Mouse (Mus musculus): Measurements from ENCODE around the gene Brsk1.

Gene Brsk1

DNA sequence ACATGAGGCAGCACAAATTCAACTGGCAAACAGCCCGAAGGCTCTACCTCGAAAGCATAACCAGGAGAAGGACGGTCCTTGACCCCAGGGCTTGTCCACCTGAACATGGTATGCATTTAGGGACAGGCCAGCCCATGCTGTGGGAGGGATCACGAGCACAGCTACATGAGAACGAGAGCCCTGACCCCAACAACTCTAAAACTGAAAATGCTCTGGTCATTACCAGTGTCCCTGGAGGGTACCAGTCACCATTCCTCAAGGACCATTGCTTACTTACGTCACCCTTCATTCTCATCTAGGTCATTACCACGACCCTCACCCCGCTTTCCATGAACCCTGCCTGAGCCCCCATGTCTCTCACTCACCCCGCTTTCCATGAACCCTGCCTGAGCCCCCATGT lies 21.2 kb upstream of the Brsk1 start:
- no peak for DNase-seq (ENCODE audit: low spot score)

DNA sequence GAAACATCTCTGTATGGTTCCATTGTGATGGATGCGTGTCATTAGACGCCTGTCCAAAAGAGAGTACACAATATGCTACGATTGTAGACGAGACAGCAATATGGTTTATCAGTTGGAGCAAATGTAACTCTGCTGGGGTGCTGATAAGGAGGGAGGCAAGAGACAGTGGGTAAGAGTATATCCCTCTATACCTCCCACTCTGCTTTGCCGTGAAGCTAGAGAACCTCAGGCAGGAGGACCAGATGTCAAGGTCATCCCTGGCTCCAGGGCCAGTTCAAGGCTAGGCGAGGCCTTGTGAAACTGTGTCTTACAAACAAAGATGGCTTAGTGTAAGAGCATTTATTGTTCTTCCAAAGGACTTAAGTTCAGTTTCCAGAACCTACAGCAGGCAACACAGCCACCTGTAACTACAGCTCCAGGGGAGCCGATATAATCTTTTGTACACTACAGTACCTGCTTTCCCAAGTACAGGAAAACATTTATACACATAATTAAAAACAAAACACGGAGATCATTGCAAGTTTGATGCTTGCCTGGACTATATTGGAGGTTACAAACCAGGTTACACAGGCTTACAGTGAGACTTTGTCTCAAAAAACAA lies 19.6 kb upstream of the Brsk1 start:
- DNase-seq (ENCODE audit: low spot score) = no peak

DNA sequence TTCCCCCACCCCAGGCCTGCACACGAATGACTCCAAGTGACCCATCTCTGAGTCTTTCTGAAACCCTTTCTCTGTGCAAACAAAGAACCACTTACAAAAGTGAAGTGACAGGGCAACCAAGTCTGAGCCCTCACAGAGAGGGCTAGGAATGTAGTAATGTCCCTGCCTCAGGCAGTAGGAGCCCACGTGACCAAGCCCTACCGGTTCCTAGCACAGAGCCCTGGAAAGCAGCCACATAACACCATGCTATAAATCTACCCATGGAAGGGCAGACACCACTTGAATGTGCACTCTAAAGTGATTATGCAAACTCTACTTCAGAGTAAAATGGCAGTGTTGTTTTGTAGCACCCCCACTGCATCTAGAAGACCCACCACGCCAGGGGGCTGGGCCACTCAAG lies 18.4 kb upstream of the Brsk1 start:
- DNase-seq (ENCODE audit: low spot score) = no peak

DNA sequence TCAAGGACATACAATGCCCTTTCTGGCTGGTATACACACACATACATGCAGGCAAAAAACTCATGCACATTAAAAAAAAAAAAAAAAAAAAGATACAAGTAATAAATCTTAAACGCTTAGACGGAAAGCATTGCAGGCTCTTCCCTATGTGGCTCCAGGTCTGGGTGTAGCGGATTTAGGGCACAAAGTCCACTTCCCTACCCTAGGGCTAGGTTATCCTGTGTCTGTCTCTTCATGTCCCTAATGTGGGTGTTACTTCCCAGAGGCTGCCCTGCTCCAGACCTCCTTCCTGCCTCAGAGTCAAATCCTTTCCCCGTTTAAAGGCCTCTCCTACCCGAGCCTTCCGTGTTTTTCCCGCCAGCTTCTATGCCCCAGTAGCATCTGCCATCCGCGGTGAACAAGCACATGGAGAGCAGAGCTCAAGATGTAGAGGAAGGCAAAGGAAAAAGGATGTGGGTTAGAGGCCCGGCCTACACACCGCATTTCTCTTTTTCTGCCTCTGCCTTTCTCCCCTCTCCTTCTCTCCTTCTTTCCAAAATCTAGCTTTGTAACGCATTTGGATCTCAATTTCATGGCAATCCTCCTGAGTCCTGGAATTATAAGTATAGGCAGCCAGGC lies 16.2 kb upstream of the Brsk1 start:
- no peak for DNase-seq (ENCODE audit: low spot score)

DNA sequence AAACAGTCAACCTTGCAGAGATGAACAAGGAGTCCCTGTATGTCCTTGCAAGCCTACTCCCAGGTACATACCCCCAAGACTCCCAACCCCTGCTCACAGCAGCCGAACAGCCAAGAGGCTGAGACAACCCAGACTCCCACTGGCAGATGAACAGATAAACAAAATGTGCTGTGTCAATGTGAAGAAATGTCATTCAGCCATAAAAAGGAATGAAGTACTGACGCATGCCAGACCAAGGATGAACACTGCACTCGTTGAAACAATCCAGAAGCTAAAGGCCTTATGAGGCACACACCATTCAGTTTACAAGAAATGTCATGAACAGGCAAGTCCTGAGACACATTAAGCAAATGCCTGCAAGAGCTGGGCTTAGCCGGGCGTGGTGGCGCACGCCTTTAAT lies 15.2 kb upstream of the Brsk1 start:
- no peak for DNase-seq (ENCODE audit: low spot score)

DNA sequence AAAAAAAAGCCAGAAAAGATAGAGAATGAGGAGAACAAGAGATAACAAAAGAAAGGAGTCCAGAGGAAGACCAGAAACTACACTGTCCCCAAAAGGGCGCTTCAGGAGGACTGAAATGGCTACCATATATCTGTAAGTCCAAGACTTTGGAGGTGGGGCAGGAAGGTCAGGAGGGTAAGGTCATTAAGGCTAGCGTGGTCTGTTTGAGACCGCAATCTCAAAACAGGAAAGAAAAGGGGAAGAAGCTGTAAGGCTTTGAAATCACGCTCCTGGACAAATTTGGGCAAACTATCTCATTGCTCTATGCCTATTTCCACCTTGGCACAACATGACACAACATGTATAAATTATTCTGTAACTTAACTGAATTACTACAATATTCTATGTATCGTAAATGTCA lies 7.1 kb upstream of the Brsk1 start:
- DNase-seq (ENCODE audit: low spot score) = no peak

DNA sequence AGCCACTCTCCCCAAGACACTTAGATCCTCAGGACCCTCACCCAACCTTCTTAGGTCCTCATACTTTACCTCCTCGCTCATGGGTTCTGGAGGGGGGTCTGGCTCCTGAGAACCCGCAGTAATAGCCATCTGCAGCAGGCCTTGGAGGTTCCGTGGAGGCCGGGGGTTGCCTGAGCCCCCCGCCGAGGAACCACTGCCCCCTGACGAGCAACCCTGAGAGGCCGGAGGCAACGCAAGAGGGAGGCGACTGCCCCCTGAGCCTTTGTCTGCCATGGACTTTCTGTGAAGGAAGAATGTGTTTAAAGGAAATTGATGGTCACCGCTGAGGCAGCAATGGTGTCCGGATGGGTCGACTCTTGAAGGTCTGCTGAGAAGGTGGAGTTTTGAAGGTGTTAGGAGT lies 6.2 kb upstream of the Brsk1 start:
- DNase-seq (ENCODE audit: low spot score) = no peak

DNA sequence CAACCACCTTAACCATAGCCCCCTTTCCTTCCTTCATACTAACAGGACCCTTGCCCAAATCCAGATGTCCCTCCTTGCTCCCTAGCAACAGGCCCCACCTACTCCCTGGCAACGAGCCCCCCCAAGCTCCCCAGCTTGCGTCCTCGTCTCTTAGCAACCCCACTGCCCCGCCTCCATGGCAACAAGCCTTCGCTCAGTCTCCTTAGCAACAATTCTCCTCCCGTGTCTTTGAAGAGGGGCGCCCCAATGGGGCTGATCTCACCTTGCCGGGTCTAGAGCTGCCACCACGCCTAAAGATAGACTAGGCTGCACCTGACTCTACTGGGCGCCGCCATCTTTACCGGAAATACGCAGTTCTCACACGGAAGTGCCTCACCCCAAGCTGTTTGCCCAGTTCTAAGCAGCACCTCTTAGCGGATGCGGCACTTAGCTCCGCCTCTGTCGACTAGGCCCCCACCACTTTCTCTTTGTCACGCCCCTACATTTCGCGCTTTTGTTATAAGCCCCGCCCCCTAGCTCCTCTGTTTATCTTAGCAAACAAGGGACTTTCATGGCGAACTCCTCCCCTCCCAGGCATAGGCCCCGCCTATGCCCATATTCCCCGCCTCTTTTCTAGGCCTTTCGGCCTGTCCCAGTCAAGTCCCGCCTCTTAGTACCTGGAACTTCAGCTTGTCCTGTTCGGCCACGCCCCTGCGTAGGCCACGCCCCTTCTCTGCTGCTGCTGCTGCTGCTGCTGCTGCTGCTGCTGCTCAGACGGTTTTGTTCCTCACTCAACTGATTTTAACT lies 5.6 kb upstream of the Brsk1 start, which contains the start of gene Hspbp1:
TSS of gene Hspbp1 (minus strand) at position 437 of the 786 bp plus-strand sequence.
- DNase-seq (ENCODE audit: low spot score) = peak; percentile 84

DNA sequence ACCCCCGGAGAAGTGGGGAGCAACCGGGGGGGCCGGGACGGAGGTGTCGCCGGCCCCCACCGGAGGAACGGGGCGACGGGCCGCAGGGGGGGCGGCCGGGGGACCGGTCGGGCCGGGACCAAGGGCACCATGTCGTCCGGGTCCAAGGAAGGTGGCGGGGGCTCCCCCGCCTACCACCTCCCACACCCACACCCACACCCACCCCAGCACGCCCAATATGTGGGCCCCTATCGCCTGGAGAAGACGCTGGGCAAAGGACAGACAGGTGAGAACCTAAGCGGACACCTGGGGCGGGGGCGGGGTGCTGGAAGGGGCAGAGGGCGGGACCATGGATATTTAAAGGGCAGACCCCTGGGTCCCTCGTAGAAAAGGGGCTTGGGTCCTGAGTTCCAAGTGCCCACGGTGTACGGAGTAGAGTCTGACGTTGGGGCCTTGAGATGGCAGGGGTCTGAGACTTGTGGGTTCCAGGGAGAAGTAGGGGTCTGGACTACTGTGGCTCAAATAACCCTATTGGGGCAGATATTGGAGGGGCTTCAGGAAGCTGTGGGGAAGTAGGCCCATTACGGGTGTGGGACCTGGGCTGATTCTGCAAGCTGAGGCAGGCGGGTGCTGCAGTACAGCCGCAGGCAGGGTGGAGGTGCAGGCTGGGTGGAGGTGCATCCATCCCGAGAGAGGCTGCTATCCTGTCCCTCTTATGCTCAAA lies 698 bp downstream of the Brsk1 start:
- no peak for DNase-seq (ENCODE audit: low spot score)

DNA sequence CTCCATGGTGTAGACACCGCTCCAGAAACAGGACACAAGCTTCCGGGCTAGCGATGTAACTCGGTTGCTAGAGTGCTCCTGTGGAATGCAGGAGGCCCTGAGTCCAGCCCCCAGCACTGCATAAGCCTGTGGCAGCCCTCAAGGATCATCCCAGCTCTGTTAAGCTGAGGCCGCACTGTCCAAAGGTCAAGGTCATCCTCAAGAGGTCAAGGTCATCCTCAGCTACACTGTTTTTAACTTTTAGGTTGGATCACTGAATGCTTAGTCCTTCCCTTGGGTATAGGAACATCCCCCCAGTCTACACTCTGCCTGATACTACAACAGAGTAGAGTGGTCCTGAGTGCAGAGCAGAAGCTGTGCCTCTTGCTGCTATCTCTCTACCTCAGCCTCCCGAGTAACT lies 2.6 kb downstream of the Brsk1 start:
- DNase-seq (ENCODE audit: low spot score) = no peak

DNA sequence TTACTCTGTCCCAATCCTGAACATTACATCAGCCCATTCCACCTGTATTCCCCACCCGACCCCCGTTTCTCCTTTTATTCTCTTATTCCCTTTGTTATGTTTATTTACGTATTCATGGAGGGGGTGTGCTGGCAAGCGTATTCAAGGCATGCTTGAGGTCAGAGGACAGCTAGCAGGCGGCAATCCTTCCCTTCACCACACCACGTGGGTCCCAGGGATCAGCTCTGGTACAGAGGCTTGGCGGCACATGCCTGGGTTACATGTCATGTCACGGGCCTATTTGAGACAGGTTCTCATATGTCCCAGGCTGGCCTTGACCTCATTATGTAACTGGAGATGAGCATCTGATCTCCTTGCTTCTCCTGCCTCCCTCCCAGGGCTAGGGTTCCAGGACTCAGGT lies 11.9 kb downstream of the Brsk1 start:
- DNase-seq (ENCODE audit: low spot score) = no peak

DNA sequence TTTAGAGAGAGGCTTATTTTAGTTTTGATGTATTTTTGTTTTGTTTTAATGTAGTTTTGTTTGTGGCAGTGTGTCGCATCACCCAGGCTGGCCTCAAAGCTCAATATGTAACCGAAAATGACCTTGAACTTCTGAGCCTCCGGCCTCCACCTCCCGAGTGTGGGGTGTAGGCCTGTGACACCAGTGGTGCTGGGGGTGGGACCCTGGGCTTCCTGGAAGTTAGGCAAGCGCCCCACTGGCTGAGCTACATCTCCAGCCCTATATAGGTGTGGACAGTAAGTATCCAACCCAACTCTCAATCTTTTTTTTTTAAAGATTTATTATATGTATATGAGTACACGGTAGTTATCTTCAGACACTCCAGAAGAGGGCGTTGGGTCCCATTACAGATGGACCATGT lies 12.8 kb downstream of the Brsk1 start:
- no peak for DNase-seq (ENCODE audit: low spot score)

DNA sequence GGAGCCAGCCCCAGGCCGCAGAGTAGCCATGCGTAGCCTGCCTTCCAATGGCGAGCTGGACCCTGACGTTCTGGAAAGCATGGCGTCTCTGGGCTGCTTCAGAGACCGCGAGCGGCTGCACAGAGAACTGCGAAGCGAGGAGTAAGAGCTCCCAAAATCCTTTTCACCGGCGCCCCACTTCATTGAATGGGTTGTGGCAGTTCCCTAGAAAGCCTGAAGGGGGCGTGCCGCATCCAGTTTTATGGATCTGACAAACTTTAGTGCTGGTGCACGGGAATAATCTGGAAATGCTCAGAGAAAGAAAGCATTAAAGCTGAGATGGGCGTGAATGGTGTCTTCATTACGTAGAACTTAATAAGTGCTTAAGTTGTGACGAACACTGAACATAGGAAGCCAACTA lies 14.7 kb downstream of the Brsk1 start:
- no peak for DNase-seq (ENCODE audit: low spot score)

DNA sequence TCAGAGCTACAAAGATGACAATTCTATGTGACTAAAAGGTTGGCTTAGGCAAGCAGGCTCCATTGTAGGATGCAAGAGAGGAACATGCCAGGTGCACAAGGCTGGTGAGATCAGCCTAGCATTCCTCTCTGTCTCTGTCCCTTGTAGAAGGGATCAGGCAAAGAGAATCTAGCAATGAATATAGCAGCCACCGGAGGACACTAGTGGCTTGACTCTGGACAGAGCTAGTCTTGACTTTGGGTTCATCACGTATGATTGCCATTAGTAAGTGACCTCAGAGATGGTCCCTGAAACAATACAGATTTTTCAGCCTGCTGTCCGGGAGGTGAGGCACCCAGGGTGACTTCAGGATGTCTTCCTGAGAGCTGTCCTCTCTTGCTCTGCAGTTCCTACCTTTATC lies 22.2 kb downstream of the Brsk1 start:
- DNase-seq (ENCODE audit: low spot score) = no peak

DNA sequence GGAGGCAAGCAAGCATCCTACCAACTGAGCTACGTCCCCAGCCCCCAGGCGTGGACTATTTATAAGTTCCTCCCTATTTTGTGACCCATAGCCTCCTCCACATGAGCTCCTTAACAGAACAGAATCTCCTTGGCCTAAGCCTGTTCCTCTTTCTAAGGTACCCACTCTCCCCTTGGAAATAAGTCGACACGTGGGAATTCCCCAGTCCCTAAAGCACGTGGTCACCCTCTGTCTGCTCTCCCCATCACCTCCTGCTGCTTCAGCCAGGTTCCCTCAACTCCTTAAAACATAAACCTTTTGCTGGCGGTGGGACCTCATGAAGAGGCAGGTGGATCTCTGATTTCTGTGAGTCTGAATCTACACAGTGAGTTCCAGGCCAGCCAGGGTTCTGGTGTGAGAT lies 26.6 kb downstream of the Brsk1 start:
- DNase-seq (ENCODE audit: low spot score) = no peak

DNA sequence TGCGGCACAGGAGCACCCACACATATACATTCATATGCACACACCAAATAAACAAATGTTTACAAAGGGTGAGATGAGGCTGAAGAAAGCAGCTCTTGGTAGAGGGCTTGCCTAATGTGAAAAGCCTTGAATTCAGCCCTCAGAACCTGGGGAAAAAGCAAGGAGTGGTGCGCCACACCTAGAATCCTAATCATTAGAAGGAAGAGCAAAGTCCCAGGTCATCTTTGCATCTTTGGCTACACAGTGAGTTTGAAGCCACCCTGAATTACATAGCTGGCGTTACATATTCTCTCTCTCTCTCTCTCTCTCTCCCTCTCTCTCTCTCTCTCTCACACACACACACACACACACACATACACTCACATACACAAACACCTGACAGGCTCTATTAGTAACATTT lies 28.9 kb downstream of the Brsk1 start:
- no peak for DNase-seq (ENCODE audit: low spot score)

DNA sequence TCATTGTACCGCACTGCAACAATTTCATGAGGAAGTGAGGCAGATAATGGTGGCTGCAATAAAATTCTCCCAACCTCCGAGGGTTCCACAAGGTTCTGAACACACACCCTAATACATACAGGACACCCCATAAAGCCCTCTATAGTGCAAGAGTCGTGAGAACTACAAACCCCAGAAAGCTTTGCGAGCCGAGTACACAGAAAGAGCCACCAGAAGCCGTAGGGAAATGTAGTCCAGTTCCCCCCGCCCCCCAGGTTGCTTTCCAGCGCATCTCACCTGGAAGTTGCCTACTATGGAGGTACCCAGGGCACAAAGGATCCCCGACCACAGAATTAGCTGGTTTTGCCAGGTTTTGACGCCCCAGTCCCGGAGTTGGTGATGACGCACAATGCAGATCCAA lies 33.1 kb downstream of the Brsk1 start:
- no peak for DNase-seq (ENCODE audit: low spot score)

DNA sequence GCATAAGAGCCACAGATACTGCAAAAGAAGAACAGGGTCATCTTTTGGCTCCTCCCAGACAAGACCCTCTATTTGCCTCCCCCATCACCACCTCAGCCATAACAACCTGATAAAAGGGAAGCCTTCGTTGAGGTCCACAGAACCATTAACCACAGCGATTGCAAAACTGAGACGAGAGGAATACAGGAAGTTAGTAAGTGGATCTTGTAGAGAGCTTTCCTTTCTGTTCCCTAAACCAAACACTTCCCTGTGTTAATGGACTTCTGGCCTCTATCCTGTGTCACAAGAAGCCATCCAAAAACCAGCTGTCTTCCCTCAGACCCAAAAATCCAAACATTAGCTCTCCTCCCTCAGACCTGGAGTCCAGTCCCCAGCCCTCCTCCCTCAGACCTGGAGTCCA lies 34.0 kb downstream of the Brsk1 start:
- no peak for DNase-seq (ENCODE audit: low spot score)

DNA sequence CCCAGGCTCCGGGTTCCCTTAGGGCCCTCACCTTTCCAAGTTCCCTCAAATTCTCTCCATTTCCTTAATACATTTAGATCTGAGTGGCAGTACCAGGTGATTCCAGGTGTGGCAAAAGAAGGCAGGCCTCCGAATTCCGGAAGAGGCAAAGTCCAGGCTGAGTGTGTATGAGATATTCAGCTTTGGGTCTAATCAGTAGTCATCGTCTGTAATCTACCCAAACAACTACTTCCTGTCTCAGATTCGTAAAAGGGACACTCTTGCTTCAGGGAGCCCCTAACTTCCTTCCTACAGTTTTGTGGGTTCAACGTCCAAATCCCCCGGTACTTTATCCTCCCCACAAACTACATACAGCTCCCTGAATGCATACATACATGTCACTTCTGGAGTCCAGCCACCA lies 34.8 kb downstream of the Brsk1 start, which contains the start of gene Tmem150b:
TSS of gene Tmem150b (minus strand) at position 81 of the 400 bp plus-strand sequence.
- no peak for DNase-seq (ENCODE audit: low spot score)

DNA sequence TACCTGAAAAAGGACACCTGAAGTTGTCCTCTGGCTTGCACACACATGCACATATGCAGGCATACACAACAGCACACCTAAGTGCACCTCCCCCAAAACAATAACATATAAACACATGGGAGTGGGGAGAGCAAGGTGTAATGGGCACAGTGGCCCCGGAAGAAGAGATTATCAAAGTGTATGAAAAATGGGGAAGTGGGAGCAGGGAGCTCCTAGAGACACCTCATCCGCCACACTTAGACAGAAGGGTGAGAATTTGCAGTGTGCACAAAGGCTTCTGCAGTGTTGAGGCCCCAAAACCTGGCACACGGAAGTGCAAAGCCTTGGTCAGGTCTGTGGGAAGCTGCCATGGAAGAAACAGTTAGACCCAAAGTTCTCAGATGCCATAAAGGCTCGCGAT lies 40.7 kb downstream of the Brsk1 start:
- DNase-seq (ENCODE audit: low spot score) = no peak

DNA sequence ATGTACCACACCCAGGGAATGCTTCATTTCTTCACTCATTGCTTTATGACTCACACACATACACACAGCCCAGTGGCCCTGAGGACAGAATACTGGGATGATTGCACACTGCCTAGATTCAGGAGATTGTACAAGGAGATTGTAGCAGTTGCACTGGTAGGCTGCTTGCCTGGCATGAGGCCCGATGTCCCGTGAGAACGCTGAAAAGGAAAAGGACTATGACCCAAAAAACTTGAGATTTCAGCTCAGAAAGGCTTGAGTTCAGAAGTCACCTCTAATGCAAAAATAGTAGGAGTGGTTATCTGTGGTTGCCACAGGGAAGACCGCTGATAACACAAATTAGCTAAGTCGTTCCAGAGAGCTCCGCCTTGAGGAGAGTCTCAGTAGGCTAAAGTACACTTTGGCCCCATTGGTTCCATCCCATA lies 42.6 kb downstream of the Brsk1 start:
- DNase-seq (ENCODE audit: low spot score) = no peak

DNA sequence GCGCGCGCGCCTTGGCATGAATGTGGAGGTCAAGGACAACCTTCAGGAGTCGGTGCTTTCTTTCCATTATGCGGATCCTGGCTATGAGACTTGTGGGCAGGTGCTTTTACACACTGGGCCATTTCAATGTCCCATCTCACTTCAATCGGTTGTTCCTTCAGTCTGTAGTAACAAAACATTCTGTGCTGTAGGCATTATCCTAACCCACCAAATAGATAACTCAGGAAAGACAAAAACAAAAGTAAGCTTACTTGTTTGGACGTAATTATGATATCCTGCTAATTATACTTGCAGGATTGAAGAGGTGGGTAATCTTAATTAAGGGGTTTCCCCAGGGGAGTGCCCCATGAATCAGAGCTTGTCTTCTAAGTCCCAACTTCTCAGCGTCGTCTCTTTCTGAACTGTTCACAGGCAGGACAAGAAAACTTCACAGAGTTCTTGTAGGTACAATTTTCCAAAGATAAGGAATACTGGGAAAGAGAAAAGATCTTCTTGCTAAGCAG lies 48.7 kb downstream of the Brsk1 start:
- DNase-seq (ENCODE audit: low spot score) = no peak
